Mouse (Mus musculus) MEL (cell line): Measurements from ENCODE around the gene Adam10.

ENCODE experiments used
- CHD1 ChIP-seq: IDR thresholded peaks from 2 replicates; pipeline ENCODE4 v1.6.1; 2012; ENCODE audit warnings: low read depth, mild to moderate bottlenecking, inconsistent platforms, low read length, improper control_type of control experiment
- CTCF ChIP-seq, 3 experiments: IDR thresholded peaks in 2 of 3; conservative IDR thresholded peaks in 1 of 3; 2 replicates each; pipeline ENCODE4 v1.5.1; 2011 to 2012; ENCODE audit warnings: low read length in 3 of 3, low read depth in 2 of 3, mild to moderate bottlenecking in 2 of 3, improper control_type of control experiment in 1 of 3, inconsistent platforms in 1 of 3, mixed read lengths in 1 of 3, moderate library complexity in 1 of 3; ENCODE audit not compliant: control insufficient read depth in 1 of 3, insufficient read depth in 1 of 3, poor library complexity in 1 of 3, severe bottlenecking in 1 of 3
- MAZ ChIP-seq: IDR thresholded peaks from 2 replicates; pipeline ENCODE4 v1.6.1; 2012; ENCODE audit warnings: low read depth, mild to moderate bottlenecking, inconsistent platforms, low read length, improper control_type of control experiment
- RCOR1 ChIP-seq: IDR thresholded peaks from 2 replicates; pipeline ENCODE4 v1.6.1; 2012; ENCODE audit warnings: low read depth, mild to moderate bottlenecking, inconsistent platforms, low read length, improper control_type of control experiment
- SIN3A ChIP-seq: IDR thresholded peaks from 2 replicates; pipeline ENCODE4 v1.6.1; 2012; ENCODE audit warnings: low read length, improper control_type of control experiment, inconsistent platforms

GRCm38 (mm10) chr9:70794643-70795438, 116.0 kb downstream of the Adam10 start:
- no peak for TF ChIP-seq MAZ
- TF ChIP-seq RCOR1, result no peak
- no peak for TF ChIP-seq CTCF (IDR thresholded peaks at IDR 0.05 in 2 of 3, conservative IDR thresholded peaks at IDR 0.05 in 1 of 3; ENCODE audit: control insufficient read depth in 1 of 3, insufficient read depth in 1 of 3, low read depth in 2 of 3, low read length in 3 of 3, poor library complexity in 1 of 3, severe bottlenecking in 1 of 3)
- TF ChIP-seq SIN3A, result no peak
- TF ChIP-seq CHD1, result no peak
